Mouse (Mus musculus) cerebellum, adult 9-11 months (tissue): ENCODE data around the gene Trpc5.

ENCODE experiments used
- DNase-seq: peaks from one replicate; pipeline ENCODE4 v3.0.0; 2022

Trpc5 gene

DNA sequence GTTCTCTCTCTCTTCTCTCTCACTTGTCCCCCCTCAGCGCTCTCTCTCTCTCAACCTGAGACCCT lies at the start of gene Trpc5:
Trpc5 (minus strand) TSS at position 39 of the 65 bp plus-strand sequence.
- no peak for DNase-seq

DNA sequence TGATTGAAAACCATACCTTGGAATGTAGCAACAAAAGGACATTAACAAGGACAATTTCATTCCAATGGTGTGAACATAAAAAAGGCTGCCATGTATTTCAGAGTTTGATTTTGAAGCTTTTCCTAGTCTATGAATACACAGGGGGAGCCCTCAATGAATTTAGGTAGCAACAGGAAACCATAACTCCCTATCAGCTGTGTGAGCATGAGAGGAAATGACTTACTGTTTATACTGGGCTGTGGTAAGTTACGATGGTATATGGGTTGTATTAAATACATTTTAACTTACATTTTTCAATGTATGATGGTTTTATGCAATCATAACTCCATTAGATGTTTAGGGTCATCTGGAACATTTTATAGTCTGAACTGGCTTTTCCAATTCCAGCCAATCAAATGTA lies 28.4 kb upstream of the Trpc5 start:
- DNase-seq, result no peak

DNA sequence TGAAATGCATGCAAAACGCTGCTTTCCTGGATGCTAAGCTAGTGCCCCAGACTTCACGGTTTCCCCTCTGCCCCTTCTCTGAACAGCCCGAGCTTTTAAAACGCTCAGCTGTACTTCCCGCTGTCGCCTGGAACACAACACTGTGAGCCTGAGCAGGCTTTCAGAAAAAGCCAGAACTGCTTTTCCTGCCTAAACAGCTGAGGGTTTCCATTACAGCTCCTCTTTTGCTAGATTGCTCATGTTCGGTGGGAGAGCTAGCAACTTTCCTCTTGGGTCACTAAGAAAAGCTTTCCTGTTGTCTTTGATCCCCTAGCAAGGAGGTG lies 1.8 kb upstream of the Trpc5 start:
- DNase-seq, result no peak

DNA sequence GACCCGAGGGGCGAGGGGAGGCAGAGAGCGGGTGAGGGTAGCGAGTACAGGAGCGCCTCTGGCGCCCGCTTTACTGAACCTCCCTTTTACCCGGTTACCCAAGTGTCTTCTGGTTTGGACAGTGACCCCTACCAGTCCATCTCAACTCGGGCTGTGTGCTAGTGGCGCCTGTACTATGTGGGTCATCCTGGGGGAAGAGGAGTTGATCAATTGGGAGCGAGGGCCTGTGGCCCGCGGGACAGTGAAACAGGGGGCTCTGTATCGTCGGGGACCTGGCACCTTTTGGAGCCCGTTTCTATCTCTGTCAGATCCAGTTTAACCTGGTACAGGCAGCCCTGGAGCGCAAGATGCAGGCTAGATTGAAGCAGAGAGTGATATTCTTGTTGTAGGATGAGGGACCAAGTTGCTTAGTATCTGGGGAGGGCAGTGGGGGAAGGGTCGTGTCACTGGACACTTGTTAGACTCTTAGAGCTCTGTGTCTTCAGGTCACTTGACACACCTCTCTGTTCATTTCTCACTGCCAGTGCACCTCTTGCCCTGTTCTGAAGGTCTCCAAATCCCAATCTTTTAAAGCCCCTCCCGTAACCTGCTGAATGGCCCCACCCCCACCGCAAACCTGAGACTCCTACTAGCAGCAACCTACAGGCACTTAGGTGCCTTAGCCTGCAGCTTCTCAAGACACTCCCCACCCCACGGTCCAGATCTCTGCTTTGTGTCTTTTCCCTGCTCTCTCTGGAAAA lies 1.3 kb upstream of the Trpc5 start:
- no peak for DNase-seq

DNA sequence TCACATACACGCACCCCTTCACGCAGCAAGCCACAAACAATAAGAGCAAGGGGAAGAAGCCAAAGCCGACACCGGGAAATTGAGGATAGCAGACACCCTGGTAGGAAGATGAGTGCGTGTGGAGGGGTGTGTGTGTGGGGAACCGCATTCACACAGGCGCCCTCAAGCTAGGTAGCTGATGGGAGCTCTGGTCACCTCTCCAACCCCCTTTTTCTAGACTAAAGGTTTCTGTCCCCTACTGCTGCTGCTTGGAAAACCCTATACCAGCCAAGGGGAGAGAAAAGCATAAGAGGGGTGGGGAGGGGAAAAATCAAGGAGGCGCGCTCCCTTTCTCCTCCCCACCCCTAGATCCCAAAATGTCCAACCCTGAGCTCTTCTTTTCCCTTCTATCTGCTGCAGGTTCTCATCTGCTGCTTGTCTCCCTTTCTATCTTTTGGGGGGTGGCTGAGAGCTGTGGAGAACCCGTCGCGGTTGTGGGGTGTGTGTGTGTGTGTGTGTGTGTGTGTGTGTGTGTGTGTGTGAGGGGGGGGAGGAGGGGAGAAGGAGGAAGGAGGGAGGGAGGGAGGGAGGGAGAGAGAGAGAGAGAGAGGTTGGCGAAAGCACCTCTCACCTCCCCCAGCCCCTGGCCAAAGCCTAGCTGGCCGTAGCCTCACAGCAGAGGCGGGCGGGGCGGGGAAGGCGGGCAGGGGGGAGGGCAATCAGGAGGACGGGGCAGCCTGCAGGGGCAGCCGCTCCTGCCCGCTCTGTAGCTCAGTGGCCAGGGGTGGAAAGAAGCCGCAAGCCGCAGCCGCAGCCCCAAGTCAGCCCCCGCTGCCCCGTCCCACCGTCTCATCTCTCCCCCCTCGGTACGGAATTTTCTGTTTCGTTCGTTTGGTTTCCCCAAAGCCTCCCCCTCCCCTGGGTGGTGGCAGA lies 483 bp upstream of the Trpc5 start, which contains the start of gene Rtl4:
Rtl4 (plus strand) TSS at position 701 of the 912 bp plus-strand sequence.
- no peak for DNase-seq

DNA sequence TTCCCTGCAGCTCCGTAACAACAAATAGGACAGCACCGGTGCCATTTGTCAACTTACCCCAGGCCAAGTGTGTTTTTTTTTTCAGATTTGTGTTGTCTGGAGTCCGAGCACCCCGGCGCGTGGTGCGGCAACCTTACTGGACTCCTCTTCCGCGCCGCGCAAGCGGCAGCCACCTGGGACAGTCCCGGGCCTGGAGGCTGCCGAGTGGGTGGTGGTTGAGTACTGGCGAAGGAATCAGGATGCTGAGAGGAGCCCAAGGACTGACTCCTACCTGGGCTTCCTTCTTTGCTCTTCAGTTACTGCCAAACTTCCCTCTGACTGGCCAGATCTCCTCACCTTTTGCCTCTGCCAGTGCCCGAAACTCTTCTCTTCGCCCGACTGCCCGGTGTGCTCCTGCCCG lies 238 bp downstream of the Trpc5 start:
- no peak for DNase-seq

DNA sequence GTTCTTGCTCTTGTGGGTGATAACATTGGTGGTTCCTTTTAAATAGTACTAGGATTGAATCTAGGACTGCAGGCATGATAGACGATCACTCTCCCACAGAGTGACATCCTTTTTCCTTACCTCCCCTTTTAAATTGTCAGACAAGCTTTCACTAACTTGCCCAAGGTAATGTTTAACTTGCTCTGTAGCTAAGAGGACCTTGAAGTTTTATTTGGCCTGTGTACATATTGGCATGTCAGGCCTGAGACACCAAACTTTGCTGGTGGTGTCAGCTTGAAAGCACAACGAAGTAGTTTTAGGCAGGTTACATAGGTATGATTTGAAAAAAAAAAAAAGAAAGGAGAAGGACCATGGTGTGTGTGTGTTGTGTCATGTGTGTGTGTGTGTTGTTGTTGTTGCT lies 35.8 kb downstream of the Trpc5 start:
- no peak for DNase-seq

DNA sequence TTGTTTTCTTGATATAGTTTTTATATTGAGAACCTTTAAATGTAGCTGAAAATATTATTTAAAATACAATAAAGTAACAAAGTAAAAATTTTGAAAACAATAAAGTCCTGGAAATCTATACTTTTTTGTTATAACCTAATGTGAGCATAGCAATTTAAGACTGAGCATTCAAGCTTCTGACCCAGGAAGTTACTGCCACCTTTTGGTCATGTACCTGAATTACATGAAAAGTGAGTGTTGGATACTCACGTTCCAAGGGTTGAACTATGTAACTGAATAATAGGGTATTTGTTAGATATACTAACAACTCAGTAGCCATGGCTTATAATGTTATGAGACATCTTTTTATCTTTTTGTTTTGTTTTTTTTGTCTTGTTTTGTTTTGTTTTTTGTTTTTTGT lies 42.6 kb downstream of the Trpc5 start:
- DNase-seq, result no peak

DNA sequence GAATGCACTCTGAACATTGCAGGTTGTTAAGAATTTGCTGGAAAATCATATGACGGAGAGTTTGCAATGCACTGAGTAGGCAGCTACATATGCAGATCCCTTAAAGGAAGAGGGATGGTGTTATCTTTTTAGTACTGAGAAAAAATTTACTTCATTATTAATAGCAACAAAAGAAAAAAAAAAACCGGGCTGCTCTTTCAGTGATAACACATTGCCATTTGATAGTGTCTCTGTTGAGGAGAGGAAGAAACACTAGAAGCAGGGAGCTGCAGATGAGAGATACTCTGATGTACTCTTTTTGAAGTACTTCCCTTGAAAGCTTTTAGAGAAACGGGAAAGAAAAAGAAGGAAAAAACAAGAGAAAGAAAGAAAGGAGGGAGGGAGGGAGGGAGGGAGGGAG lies 43.2 kb downstream of the Trpc5 start:
- no peak for DNase-seq

DNA sequence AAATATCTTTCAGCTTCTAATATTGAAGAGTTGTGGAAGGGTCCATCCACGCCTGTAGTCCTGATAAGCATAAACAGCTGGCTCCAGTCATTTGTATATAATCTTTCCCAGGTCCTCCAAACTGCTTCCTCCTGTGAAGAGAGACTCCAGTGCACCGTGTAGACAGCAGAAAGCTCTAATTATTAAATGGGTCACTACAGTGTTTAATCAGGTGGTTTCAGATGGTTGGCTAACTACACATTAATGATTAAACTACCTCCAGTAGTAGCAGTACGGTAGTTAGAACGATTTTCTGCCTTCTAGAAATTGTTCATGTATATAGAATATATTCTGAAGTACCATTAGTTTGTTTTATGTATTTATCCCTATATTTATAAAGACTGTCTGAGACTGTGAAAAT lies 75.2 kb downstream of the Trpc5 start:
- DNase-seq, result no peak

DNA sequence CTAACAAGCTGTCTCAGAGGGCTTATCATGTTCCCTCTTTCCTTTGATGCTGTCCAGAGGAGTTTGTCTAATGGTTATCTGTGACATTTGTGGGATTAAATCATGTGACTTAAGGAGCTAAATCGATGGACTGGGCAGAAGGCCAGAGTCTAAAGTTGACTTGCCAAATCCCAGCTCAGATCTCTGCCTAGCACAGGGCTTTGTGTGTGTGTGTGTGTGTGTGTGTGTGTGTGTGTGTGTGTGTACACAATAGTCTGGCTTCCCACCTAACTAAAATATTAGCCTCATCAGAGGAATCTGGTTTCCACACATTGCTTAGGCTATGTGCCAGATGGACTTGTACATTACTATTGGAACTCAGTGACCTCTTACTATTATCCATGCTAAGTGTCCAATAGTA lies 151.5 kb downstream of the Trpc5 start:
- DNase-seq, result no peak

DNA sequence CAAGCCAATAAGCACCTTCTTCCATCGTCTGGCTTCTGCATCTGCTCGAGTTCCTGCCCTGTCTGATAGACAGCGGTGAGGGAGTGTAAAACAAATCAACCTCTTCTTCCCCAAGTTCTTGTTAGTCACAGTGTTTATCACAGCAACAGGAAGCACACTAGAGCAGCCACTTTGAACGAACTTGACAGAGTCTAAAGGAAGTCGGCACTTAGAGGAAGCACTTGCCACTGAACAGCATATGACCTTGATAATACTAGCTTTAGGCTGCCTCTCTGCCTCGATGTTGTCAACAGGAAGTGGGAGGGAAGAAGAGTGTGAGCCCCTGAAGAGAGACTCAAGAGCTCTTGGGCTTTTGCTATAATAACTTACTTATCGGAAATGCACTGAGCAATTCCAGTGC lies 161.9 kb downstream of the Trpc5 start:
- DNase-seq, result no peak

DNA sequence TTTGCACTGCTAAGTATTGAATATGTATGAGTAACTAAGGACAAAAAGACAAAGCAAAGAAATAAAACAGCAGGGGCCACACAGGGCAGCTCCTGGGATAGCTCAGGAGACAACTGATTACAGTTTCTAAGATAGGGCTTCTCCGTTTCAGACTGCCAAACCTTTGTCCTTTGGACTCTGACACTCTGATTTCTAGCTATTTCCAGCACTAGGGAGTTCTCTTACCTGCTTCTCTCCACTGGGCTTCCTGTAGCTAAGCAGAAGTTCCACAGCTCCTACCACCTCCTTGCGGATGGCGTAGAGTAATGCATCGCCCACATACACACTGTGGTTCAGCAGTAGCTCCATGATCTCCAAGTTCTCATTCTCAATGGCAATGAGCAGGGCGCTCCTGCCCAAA lies 164.7 kb downstream of the Trpc5 start:
- no peak for DNase-seq

DNA sequence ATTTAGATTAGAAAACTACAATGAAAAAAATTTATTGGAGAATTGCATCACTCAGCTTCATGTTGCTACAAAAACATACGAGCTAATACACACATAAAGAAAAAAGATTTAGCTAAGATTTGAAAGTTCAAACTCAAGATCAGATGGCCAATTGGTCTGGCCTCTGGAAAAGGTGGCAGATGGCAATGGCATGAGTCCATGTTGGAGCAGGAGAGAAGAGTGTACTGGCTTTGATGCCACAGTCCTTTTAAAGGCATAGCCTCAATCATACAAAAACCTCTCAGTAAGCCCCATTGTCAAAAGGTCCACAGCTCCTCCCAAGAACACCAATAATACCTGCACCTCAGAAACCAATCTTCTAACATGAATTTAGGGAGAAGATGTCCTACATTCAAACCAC lies 196.6 kb downstream of the Trpc5 start:
- peak; percentile 34 for DNase-seq

DNA sequence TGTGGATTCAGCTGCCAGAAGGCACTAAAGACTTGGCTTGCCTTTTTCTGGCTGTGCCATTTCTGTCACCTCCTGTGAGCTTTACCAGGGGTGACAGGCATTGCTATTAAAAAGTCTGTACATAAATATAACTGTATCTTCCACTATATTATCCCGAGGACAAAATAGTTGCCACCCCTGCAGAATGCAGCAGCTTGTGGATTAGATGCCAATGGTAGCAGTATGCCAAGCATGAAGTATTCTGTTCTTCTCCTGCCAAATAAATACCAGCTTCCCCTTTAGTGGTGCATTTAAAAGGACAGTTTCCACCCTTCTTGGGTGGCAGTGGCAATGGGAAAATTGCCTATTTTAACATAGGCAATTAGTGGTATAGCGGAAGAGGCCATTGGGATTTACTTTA lies 223.6 kb downstream of the Trpc5 start:
- DNase-seq, result peak; percentile 2

DNA sequence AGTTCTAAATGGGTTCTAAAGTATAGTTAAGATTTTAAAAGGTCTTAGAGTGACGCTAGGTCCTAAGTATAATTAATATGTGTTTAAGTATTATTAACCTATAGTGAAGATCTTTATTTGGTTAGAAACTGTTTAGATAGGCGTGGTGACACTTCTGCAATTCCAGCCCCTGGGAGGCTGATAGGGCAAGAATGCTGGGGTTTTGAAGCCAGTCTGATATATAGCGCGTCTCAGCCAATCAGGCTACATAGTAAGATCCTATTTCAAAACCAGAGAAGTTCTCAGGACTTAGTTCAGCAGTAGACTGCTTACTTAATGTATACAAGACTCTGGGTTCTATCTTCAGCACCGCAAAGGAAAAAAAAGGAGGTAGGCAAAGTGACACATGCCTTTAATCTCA lies 231.7 kb downstream of the Trpc5 start, which contains the start of gene Trpc5os:
Trpc5os (plus strand) TSS at position 301 of the 400 bp plus-strand sequence.
- no peak for DNase-seq

DNA sequence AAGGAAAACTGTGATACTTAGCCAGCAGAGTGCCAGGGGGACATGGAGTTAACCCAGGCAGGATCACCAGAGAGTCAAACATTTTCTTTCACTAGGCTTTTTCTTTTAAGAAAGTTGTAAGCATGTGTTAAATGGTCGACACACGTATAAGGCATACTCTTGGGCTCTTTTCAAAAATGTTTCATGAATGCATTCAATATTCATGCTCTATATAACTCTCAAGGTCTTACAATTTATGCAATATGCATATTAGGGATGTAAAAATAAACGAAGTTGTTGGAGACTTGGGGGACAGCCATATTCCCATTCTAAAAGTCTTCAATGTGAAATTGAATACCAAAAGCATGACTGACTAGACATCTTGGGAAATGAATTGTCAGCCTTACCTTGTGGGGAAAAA lies 264.1 kb downstream of the Trpc5 start:
- DNase-seq, result no peak

DNA sequence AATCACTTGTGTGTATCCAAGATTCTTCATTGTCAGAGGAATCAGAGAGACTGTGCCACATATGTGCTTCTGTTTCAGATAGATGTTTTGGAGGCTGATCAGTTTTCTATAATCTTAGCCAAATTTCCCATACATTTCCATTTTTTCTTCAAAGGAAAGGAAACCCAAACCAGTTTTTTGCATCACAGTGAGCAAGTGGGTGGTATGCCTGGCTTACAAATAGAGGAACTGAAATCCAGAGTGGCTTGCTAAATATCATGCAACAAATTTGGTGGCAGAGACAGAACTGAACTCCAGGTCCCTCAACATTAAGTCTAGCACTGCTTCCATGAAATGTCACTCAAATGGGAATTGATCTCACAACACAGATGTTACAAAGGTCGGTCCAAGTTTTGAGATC lies 266.9 kb downstream of the Trpc5 start:
- no peak for DNase-seq

DNA sequence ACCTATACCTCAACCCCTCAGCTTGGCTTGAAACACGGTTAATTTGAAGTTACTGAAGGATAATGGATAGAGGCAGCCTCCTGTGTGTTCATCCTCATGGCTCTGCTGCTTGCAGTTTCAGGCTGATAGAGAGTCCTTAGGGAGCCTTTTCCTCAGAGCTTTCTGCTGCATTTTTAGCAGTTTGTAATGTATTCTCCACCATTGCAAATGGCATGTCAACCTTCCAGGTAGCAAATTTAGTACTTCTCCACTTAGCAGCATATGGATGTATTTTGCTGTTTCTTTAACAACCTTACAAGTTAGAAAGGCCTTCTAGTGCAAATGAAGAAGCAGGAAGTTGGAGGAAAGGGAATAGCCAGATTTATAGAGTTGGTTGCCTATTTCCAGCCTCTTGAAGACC lies 267.7 kb downstream of the Trpc5 start:
- DNase-seq, result no peak

DNA sequence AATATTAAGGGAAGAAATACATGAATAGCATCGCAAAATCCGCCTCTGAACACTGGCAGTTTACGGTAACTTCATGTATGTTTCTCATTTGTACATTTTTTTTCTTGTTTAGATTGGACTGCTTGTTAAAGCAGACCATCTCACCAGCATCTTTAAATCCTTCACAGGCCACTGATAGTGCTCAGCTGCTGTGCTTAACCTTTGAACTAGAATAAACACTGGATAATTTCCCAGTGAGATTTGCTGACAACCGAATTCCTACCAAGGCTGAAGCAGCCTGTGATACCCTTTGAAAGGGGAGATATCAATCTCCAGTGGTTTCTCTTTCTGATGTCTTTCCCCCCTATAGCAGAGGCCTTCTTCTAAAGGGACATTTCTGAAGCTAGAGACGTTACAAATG lies 279.9 kb downstream of the Trpc5 start:
- DNase-seq, result no peak

DNA sequence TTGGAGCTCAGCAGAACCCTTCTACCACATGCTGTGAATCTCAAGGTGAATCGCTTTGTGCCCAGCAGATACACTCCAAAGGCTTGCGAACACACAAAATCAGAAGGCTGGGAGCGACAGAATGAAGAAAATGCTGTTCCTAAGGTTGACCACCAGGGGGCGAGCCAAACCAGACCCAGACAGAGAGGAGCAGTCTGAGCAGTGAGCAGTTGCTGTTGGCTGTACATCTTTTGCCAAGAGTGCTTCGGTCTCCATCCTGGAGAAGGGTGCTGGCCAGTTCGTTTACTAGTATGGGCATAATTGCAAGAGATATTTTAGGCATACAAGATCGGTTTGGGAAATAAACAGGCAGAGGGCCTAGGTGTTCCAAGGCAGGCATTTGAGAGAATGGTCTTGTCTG lies 284.5 kb downstream of the Trpc5 start:
- DNase-seq, result peak; percentile 37

DNA sequence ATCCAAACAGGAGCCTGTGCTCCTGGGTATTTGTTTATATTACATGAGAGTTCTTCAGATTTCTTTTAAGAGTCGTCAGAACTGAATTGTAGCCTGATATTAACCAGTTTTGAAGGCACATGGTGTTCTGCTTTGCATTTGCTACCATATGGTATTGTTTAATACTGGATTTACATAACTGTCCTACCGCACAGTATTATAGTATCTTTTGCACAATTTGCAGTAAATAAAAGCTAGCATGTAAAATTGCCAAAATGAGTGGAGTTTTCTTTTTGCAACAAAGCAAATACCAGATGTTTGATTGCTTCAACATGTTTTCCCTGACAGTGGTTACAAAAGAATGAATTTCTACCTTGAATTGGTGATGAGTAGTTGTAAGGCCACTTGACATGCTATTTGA lies 313.8 kb downstream of the Trpc5 start:
- no peak for DNase-seq

DNA sequence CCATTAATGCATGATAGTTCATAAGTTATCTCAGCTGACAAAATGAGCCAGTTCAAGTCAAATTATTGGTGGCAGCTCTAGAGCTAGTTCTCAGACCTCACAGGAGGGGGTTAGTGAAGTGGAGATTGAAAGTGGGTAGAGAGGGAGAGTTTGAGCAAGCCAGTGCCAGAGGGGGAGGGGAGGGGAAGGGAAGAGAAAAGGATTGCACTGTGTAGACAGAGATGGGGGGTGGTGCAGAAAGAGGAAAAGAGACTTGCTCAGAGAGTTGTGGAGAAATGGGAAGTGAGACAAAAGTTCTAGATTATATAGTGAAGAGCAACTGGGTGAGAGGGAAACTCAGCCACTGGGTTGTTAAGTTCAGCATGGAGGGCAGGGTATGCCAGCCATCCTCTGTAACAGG lies 349.6 kb downstream of the Trpc5 start:
- no peak for DNase-seq

DNA sequence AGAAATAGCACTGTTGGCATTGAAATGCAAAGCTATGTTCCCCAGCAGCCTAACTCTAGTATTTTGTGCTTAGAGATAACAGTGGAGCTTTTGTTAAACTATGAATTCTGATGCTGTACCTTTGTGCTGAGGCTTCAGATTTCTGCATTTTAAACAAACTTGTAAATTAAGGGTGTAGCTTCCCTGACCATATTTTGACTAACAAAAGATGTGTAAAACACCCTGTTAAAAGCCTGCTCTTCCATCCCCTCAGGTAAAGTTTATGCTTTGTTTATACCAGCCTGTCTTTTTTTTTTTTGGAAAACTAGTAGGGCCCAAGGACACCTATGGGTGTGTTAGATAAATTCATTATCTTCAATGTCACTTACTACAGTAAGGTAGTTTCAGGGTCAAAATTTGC lies 350.0 kb downstream of the Trpc5 start:
- DNase-seq, result no peak

DNA sequence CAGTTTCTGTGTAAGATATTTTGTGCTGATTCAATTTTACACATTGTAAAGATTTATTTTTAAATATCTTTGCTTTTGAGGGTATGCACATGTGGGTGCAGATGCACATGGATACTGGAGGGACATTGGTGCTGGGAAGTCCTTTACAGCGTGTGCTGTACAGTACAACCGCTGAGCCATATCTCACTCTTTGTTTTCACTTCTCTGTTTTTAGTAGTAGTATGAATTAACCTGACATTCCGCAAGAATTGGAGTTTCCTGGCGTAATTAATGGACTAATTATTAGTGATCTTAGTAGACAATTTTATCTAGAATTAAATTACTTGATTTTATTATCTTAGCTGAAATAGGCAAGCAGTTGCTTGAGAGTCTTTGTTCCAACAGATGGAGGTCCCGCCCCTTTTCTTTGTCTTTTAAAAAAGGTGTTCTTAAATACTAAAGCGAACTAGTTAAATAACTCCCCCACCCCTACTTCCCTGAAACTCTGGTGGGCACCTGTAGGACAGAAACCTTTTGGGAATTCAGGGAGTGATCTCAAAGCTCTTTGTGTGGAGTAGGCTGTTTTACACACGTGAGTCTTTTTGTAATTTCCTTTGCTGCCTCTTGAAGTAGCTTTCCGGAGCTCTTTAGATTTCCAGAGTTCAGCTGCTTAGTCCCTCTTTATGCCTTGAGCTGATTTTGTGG lies 352.5 kb downstream of the Trpc5 start:
- DNase-seq, result no peak
